8 mouse cellular contexts compared by ENCODE assay signal in genomic region chr4:134288397-134289256, GRCm38 (mm10). TPM values are rescaled to one million over a fixed set of nuclear protein-coding genes. Genes with fewer than 3 reads are reported as not detected.
DNase-seq lines count a peak whose midpoint lies in the region; ATAC-seq and TF ChIP-seq lines count a peak whose summit lies in the region.

No protein-coding gene starts in this region.

- H3K4me3 ChIP-seq in lung, embryonic 15.5 days: peak overlapping the region; percentile 96
- H3K4me3 ChIP-seq in lung, adult 2 months (replicated peaks; ENCODE audit: extremely low read depth, low read depth, low read length): no peak overlapping the region
- peak overlapping the region; percentile 100 for H3K4me3 ChIP-seq in embryonic facial prominence, embryonic 15.5 days (replicated peaks)
- peak overlapping the region; percentile 98 for H3K4me3 ChIP-seq in neural tube, embryonic 12.5 days

- 16% methylated on average over 11 of the region's 11 CpGs for WGBS in lung, embryonic 15.5 days
- WGBS in lung, adult 2 months: 15% methylated on average over 11 of the region's 11 CpGs
- WGBS in embryonic facial prominence, embryonic 15.5 days: 39% methylated on average over 11 of the region's 11 CpGs
- 30% methylated on average over 11 of the region's 11 CpGs for WGBS in neural tube, embryonic 12.5 days

- no peak for DNase-seq in lung, adult 2 months
- DNase-seq in kidney, postnatal 10 days: peak; percentile 46
- no peak for DNase-seq in spleen, postnatal 14 days (ENCODE audit: low spot score in 2 of 2)
- DNase-seq in adrenal gland, postnatal 10 days: no peak
- DNase-seq in left cerebral cortex, adult 8-10 months (ENCODE audit: low spot score in 2 of 2): no peak

- no peak for TF ChIP-seq POLR2A in lung, adult 2 months (IDR thresholded peaks at IDR 0.05; ENCODE audit: borderline replicate concordance, extremely low read depth, low read depth, low read length)

- peak overlapping the region; percentile 100 for H3K27ac ChIP-seq in lung, embryonic 15.5 days
- peak overlapping the region; percentile 100; the same call in 1 of the 2 replicates for H3K27ac ChIP-seq in embryonic facial prominence, embryonic 15.5 days (replicated peaks)
- H3K27ac ChIP-seq in neural tube, embryonic 12.5 days: peak overlapping the region; percentile 100; the same call in 1 of the 2 replicates

- no peaks in the 10 kb centered on the region for H3K9me3 ChIP-seq in lung, embryonic 15.5 days
- no peaks in the 10 kb centered on the region for H3K9me3 ChIP-seq in embryonic facial prominence, embryonic 15.5 days (replicated peaks)
- no peaks in the 10 kb centered on the region for H3K9me3 ChIP-seq in neural tube, embryonic 12.5 days

- peaks cover 5% of the 10 kb centered on the region for H3K36me3 ChIP-seq in lung, embryonic 15.5 days
- H3K36me3 ChIP-seq in embryonic facial prominence, embryonic 15.5 days: peaks cover 8% of the 10 kb centered on the region; the same call in 1 of the 2 replicates
- peaks cover 9% of the 10 kb centered on the region for H3K36me3 ChIP-seq in neural tube, embryonic 12.5 days

- TF ChIP-seq CTCF in lung, adult 2 months (IDR thresholded peaks at IDR 0.05; ENCODE audit: insufficient read depth, low read length): no peak

- no peak for ATAC-seq in lung, embryonic 15.5 days (ENCODE audit: borderline replicate concordance, extremely low read depth, low FRiP score, low TSS enrichment)
- no peak for ATAC-seq in embryonic facial prominence, embryonic 15.5 days (ENCODE audit: insufficient number of reproducible peaks, low FRiP score, low TSS enrichment, low read depth)
- ATAC-seq in neural tube, embryonic 12.5 days (ENCODE audit: low FRiP score, low read depth): no peak

- H3K4me1 ChIP-seq in lung, embryonic 15.5 days: peaks cover 20% of the 10 kb centered on the region
- peaks cover 4% of the 10 kb centered on the region; the same call in 1 of the 2 replicates for H3K4me1 ChIP-seq in lung, adult 2 months (ENCODE audit: control insufficient read depth, insufficient read depth, low read length)
- H3K4me1 ChIP-seq in embryonic facial prominence, embryonic 15.5 days: peaks cover 25% of the 10 kb centered on the region
- H3K4me1 ChIP-seq in neural tube, embryonic 12.5 days: peaks cover 20% of the 10 kb centered on the region

- peaks cover 8% of the 10 kb centered on the region; the same call in 1 of the 2 replicates for H3K27me3 ChIP-seq in lung, embryonic 15.5 days
- peaks cover 8% of the 10 kb centered on the region; the same call in 1 of the 2 replicates for H3K27me3 ChIP-seq in embryonic facial prominence, embryonic 15.5 days
- no peaks in the 10 kb centered on the region for H3K27me3 ChIP-seq in neural tube, embryonic 12.5 days (replicated peaks)

- peak overlapping the region; percentile 90 for H3K4me2 ChIP-seq in lung, embryonic 15.5 days
- H3K4me2 ChIP-seq in embryonic facial prominence, embryonic 15.5 days (replicated peaks): peak overlapping the region; percentile 95
- peak overlapping the region; percentile 96 for H3K4me2 ChIP-seq in neural tube, embryonic 12.5 days (replicated peaks)

- peak overlapping the region; percentile 95 for H3K9ac ChIP-seq in lung, embryonic 15.5 days
- peak overlapping the region; percentile 94 for H3K9ac ChIP-seq in embryonic facial prominence, embryonic 15.5 days
- peak overlapping the region; percentile 97 for H3K9ac ChIP-seq in neural tube, embryonic 12.5 days

RNA-seq across cellular contexts. Expression of gene Pdik1l, which starts 0.9 kb away (rescaled TPM):
- 21.0 and 23.2 TPM in 2 replicates for polyA plus RNA-seq in lung, embryonic 15.5 days (2015; fragmentation: Nextera tagmentation; extraction: Ambion mirVana)
- polyA plus RNA-seq in lung, adult 2 months (2012; rRNA removed): 2.3 and 4.3 TPM in 2 replicates
- 17.6 and 19.5 TPM in 2 replicates for polyA plus RNA-seq in embryonic facial prominence, embryonic 15.5 days (2015; fragmentation: Nextera tagmentation; extraction: Ambion mirVana)
- polyA plus RNA-seq in neural tube, embryonic 12.5 days (2016; fragmentation: Nextera tagmentation; extraction: Ambion mirVana): 28.1 and 31.9 TPM in 2 replicates
- 10 to 100 TPM; 15.8 to 21.3 TPM for total RNA-seq in adrenal gland, postnatal 10 days (2021)
- 10 to 100 TPM; 15.8 to 22.4 (median 19.3) TPM for total RNA-seq in left cerebral cortex, adult 8-10 months (2022)

RNA-seq across cellular contexts. Expression of gene Trim63, which starts 26.3 kb away (rescaled TPM):
- 3.3 and 4.3 TPM in 2 replicates for polyA plus RNA-seq in lung, embryonic 15.5 days (2015; fragmentation: Nextera tagmentation; extraction: Ambion mirVana)
- 2.0 and 4.6 TPM in 2 replicates for polyA plus RNA-seq in lung, adult 2 months (2012; rRNA removed)
- polyA plus RNA-seq in embryonic facial prominence, embryonic 15.5 days (2015; fragmentation: Nextera tagmentation; extraction: Ambion mirVana): 6.3 and 9.4 TPM in 2 replicates
- 2.1 and 2.9 TPM in 2 replicates for polyA plus RNA-seq in neural tube, embryonic 12.5 days (2016; fragmentation: Nextera tagmentation; extraction: Ambion mirVana)
- 1 to 10 TPM; 3.2 to 8.2 TPM for total RNA-seq in adrenal gland, postnatal 10 days (2021)
- total RNA-seq in left cerebral cortex, adult 8-10 months (2022): under 1 TPM; 0.28 to 0.70 (median 0.53) TPM

RNA-seq across cellular contexts. Expression of gene Grrp1, which starts 34.7 kb away (rescaled TPM):
- polyA plus RNA-seq in lung, embryonic 15.5 days (2015; fragmentation: Nextera tagmentation; extraction: Ambion mirVana): 11.0 and 12.5 TPM in 2 replicates
- polyA plus RNA-seq in lung, adult 2 months (2012; rRNA removed): 37.9 and 61.1 TPM in 2 replicates
- 6.7 and 6.8 TPM in 2 replicates for polyA plus RNA-seq in embryonic facial prominence, embryonic 15.5 days (2015; fragmentation: Nextera tagmentation; extraction: Ambion mirVana)
- polyA plus RNA-seq in neural tube, embryonic 12.5 days (2016; fragmentation: Nextera tagmentation; extraction: Ambion mirVana): 9.7 and 10.2 TPM in 2 replicates
- total RNA-seq in adrenal gland, postnatal 10 days (2021): 10 to 100 TPM; 12.3 to 21.7 TPM
- 1 to 10 TPM; 2.6 to 4.3 (median 3.5) TPM for total RNA-seq in left cerebral cortex, adult 8-10 months (2022)

RNA-seq across cellular contexts. Expression of gene Gm30191, which starts 41.9 kb away (rescaled TPM):
- not detected in 2 replicates for polyA plus RNA-seq in lung, embryonic 15.5 days (2015; fragmentation: Nextera tagmentation; extraction: Ambion mirVana)
- not detected in 2 replicates for polyA plus RNA-seq in lung, adult 2 months (2012; rRNA removed)
- not detected in 2 replicates for polyA plus RNA-seq in embryonic facial prominence, embryonic 15.5 days (2015; fragmentation: Nextera tagmentation; extraction: Ambion mirVana)
- 0.33 TPM in 1 of 2 replicates, not detected in the other for polyA plus RNA-seq in neural tube, embryonic 12.5 days (2016; fragmentation: Nextera tagmentation; extraction: Ambion mirVana)
- total RNA-seq in adrenal gland, postnatal 10 days (2021): not detected
- total RNA-seq in left cerebral cortex, adult 8-10 months (2022): not detected

RNA-seq across cellular contexts. Expression of gene Zfp593, which starts 43.2 kb away (rescaled TPM):
- 15.2 and 15.9 TPM in 2 replicates for polyA plus RNA-seq in lung, embryonic 15.5 days (2015; fragmentation: Nextera tagmentation; extraction: Ambion mirVana)
- 7.2 and 7.5 TPM in 2 replicates for polyA plus RNA-seq in lung, adult 2 months (2012; rRNA removed)
- polyA plus RNA-seq in embryonic facial prominence, embryonic 15.5 days (2015; fragmentation: Nextera tagmentation; extraction: Ambion mirVana): 16.8 and 17.2 TPM in 2 replicates
- polyA plus RNA-seq in neural tube, embryonic 12.5 days (2016; fragmentation: Nextera tagmentation; extraction: Ambion mirVana): 18.6 and 18.9 TPM in 2 replicates
- 10 to 100 TPM in 1 of 2 experiments, 1 to 10 TPM in 1; 7.9 to 10.1 TPM for total RNA-seq in adrenal gland, postnatal 10 days (2021)
- total RNA-seq in left cerebral cortex, adult 8-10 months (2022): 10 to 100 TPM; 10.9 to 12.1 (median 11.3) TPM
